Mouse (Mus musculus) thymus, postnatal 4 days (tissue): ENCODE results near the gene Depp1.
A peak's percentile ranks its signal among the peaks of the same experiment; 100 is the strongest.

Experiments used
- DNase-seq: peaks from one replicate; pipeline ENCODE4 v3.0.0; 2021

Gene Depp1

GRCm38 (mm10) chr6:116651437-116652118 lies 1.2 kb downstream of the Depp1 start:
- no peak for DNase-seq

DNA sequence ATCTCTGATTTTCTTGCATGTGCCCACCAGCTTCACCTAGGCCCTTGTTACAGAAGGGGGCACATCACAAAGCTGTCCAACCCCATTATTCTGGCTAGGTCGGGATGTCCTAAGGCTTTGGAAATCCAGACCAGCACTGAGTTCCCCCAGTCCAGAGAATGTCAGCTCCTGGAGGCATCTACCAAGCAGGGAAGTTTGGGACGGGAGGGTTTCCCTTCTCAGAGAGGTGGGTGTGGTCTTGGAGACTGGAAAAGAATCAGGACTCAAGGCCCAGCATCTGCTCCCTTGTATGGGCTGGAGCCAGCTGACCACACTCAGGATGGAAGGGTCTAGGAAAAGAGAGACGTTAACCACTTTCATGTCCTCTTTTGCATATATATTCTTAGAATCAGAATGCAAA lies 2.8 kb downstream of the Depp1 start:
- DNase-seq: no peak

DNA sequence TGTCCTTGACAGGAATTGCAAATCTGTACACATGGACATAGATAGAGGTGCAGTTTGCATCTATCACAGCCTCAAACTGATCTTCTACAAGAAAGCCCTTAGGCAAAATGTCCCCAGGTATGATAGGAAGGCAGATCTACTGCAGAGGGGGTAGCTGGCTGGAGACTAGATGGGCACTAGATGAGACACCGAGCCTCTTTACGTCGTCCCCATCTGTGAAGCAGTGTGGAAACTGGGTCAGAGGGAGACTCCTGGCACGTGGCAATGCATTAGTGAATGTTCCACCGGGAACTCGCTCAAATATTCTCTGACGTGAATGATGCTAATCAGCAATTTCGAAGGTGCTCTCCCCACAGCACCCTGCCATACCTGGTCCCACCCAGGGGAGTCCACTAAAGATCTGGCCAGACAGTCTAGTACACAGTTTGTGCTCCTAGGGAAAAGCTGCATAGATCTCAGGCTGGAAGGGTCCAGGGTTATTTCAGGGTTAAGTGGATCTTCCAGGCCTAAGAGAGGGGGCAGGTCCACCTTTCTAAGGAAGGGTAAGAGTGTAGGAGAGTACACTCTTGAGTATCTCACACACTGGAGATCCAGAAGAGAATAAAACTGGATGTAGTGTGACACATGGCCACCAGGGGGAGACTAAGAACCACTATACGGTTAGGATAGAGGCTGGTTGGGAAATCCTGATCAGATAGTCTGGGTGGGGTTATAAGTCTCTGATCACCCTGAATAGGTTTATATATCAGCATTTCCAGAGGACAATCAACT lies 3.5 kb downstream of the Depp1 start:
- DNase-seq: peak; percentile 61

DNA sequence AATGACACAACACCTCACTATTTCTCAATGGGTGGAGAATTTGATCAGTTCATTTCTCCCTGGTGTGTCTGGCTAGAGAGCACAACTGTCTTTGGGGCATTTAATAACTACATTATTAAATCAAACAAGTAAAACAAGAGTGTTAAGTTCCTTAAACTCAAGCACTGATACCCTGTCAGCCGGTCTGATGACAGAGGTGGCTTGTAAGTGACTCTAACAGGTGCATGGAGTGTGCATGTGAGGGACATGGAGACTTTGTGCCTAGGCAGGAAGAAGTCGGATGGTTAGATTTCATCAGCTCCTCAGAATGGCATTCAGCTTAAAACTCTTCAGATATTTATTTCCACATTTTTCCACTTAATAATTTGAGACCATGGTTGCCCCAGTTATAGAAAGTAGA lies 13.0 kb downstream of the Depp1 start:
- no peak for DNase-seq

DNA sequence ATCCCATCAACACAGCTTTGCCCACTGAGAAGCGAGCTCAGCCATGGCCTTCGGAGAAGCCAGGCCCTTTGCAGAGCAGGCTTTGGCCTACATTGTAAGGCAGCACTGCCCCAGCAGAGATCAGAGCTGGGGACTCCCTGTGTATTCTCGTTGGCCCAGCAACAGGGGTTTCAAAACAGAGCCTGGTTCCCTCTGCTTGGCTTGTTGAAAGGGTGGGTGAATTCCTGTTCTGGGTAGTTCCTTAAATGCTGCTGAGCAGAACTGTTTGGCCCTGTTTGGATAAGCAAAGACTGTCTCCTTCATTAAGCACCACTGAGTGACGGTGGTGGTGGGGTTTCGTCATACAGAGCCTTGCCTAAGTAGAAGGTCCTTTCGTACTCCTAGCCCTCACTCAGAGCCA lies 13.6 kb downstream of the Depp1 start:
- no peak for DNase-seq

- no peak for DNase-seq
Measured at GRCm38 (mm10) chr6:116664830-116665229, 14.4 kb downstream of the Depp1 start.

GRCm38 (mm10) chr6:116666085-116666750 lies 15.8 kb downstream of the Depp1 start:
- no peak for DNase-seq

DNA sequence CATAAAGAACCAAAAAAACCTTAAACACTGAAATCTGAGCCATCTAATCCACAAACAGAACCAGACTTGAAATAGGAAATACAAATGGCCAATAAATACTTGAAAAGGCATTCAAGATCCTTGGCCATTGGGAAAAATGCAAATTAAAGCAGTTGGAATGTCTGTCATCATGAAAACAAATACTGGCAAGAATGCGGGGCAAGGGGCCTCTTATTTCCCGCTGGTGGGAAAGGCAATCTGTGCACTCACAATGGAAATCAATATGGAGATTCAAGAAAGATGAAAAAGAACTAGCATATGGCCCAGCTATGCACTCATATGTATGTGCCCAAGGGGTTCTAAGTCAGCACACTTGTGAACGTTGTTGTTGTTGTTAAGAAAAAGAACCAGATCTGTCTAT lies 16.5 kb downstream of the Depp1 start:
- no peak for DNase-seq

GRCm38 (mm10) chr6:116667382-116667781 lies 17.0 kb downstream of the Depp1 start:
- DNase-seq: no peak

DNA sequence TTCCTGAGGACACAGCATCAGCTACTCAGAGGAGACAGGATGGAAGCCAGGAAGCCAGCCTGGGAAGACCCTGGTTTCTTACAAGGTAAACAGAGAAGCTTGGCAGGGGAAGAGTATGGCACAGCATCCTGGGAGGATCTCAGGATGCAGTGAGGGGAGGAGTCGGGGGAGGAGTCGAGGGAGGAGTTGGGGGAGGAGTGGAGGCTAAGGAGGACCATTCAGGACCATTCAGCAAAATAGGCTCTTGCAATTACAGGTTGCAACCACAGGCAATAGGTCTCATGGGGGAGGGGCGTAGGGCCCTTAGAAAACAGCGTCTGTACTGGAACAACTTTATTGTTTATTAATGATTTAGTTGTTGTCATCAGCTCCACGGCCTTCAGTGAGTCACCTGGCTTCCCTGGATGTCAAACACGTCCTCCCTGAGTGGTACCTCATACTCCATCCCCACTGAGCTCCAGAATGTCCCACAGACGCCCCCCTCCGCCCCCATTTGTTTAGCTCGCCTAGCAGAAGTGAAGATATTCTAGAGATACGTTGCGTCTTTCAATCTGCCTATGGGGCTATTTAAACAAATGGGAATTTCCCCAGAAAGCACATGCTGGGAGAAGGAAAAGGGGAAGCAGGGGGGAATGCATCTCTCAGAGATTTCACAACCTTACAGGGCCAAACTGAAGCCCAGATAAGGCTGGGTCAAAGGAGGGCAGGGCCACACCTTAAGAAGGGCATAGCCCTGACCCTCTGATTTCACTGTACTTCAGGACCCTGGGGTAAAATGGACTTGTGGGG lies 18.5 kb downstream of the Depp1 start:
- DNase-seq: no peak

DNA sequence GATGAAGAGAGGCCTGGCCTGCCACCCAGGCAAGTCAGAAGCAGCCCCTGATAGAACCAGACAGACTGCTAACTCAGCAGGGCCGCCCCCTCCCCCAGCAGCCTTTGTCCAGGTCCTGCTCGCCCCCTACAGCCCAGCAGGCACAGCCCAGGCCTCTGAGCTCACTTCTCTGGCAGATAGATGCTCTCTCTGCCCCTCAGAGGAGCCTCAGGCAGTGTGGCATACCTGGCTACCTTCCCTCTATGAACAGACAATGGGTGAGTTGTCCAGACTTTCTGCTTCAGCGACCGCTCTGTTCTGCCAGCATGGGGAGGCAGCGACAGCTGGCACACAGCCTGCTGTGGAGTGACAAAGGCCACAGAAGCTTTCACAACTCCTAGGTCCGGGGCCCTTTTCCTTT lies 19.7 kb downstream of the Depp1 start:
- no peak for DNase-seq

DNA sequence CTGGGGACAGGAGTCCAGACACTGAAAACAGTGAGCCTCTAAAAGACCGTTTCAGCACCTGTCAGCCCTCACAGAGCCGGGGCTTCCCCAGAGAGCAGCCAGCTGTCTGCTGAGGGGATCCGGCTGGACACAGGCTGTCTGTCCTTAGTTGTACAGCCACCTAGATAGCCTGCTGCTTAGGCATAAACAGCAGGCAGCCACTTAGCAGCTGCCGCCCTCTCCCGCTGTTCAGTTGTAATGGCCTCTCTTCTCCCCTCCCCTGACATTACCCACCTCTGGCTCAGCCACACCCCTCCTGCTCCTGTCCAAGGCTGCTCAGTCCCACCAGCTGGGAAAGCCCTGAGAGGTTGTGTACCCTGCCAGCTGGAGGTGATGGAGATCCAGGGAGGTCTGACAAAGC lies 20.6 kb downstream of the Depp1 start:
- DNase-seq: no peak

GRCm38 (mm10) chr6:116671768-116672167 lies 21.4 kb downstream of the Depp1 start:
- no peak for DNase-seq

- no peak for DNase-seq
Measured at GRCm38 (mm10) chr6:116672349-116672748, 21.9 kb downstream of the Depp1 start.

DNA sequence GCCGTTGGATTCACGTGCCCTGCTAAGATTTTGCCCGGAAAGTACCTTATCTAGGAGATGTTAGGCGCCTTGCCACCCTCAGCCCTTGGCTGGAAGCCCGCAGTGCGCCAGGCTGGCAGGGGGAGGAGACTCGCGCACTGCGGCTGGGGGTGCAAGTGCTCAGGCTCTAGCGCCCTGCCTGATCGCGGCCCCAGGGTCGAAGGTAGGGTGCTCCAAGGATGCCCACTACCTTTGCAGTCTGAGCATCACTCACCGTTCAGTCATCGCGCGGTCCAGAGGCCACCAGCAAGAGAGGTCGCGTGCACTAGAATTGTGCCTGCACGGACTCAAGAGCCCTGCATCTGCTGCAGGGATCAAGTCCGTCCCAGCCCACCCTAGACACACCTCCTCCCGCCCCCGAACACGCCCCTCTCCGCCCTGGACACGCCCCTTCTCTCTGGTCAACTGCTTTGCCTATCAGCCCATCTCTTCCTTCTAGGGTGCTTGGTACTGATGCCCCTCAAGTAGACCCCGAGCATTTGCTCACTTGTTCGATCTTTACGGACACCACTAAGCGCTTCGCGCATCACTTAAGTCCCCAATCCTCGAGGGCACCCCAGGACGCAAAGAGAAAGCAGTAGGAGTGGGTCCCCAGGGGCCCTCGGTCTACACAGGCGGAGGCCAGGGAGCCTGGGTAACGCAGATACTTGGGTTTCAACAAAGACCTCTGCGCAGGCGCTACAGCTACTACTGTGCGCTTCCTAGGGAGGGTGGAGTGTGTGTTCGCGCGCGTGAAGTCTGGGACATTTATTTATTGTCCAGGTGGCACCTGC lies 23.3 kb downstream of the Depp1 start, which contains the start of gene Rassf4:
Gene Rassf4 (minus strand): TSS at position 482 of the 812 bp plus-strand sequence.
- DNase-seq: peak; percentile 81

DNA sequence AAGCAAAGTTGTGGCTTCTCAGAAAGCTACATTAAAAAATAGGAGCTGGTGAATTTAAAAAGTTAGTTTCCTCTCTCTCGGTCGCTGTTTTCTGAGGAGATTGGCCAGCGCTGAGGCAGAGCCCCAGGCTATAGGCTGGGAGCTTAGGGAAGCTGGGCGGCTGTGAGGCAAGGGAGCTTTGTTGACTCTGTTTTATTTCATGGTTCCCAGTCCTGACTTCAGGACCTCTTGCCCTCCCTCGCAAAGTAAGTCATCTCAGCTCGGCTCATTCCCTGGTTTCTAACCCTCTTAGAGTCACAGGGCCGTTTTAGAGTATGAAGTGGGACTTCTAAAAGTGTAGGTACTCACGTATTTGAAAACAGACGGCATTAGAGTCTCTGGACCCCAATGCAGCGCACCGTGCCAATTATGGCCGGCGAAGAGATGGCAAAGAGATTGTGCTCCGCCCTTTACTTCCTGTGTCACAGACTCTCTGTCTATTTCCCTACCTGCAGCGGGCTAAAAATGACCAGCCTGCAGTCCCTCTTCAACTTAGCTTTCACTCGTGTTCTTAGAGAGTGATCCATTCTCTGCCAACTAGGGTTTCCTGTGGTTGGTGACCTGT lies 24.0 kb downstream of the Depp1 start:
- DNase-seq: peak; percentile 15

DNA sequence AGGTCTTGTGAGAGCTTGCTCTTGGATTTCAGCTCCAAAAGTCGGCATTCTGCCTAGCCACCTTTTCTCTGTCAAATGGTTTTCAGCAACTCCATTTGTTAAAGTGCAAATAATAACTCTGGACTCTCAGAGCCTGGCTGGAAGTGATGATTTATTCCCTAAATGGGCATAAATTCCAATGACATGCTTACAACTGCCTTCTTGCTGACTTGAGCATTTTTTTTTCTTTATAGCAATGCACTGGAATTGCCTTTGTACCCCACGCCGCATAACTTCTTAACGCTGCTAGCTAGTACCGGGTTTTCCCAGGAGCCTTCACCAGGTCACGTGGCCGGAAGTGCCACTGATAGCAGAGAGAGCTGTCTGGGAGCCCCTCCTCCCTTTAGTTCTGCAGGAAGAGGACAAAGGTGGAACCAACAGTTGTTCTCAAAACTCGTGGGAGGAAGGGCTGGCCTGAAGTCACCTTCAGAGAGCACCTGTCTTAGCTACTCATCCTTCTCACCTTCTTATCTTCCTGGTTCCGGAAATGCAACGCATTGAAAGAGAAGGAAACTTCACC lies 26.0 kb downstream of the Depp1 start:
- peak; percentile 24 for DNase-seq

- no peak for DNase-seq
Measured at GRCm38 (mm10) chr6:116677321-116677720, 26.9 kb downstream of the Depp1 start.

DNA sequence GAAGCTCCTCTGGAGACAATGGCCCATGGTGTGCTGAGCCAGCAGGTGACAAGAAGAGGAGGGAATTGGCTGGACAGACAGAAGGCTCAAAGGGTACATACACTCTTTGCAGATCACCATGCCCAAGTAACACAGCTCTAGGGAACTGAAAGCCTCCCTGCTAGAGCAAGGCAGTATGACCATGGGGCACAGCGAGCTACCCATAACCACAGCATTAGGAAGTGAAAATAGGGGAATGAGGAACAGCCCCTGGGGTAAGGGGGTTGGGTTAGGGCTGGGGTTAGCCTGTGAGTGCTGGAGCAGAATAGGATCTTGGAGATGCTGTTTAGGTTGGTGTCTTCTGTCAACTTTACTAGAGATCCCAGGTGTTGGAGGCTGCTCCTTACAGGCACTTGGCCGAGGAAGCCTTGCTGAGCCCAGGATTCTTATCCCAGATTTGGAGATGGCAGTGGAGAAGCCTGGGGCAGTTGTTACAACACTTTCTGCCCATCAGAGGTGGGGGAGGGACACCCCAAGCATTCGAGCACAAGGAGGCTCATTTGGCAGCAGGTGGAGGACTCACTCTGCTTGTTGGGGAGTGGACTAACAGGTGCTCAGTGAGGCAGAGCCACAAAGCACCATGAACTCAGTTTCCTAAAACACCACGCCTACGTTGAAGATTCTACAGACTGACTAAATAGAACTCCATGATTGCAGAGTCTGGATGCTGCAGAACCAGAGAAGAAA lies 29.3 kb downstream of the Depp1 start:
- no peak for DNase-seq

- DNase-seq: peak; percentile 39
Measured at GRCm38 (mm10) chr6:116682317-116682716, 31.9 kb downstream of the Depp1 start.

DNA sequence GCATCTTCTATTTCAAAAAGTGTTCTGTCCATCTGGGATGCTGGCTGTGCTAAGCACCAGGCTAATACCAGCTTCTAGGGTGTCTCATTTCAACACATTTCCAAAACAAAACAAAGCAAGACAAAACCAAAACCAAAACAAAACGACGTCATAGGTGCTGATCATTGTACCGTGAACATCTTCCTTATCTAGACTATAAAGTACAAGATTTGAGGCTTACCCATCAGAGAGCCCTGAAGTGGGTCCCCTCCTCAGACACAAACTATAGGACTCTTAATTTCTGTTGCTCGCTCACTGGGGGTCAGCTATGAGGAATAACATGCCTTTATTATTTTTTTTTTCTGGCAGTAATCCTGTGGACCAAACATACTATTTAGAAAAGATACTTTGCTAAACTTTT lies 43.2 kb downstream of the Depp1 start:
- no peak for DNase-seq
